Mouse (Mus musculus) kidney, embryonic 16.5 days (tissue): Measurements from ENCODE around the gene F10. TPM values are rescaled to one million over a fixed set of nuclear protein-coding genes. Genes with fewer than 3 reads are reported as not detected.

Experiments used
- ATAC-seq: fragments of 200-750 bp; cut with Nextera tagmentation; 2 replicates; pipeline ENCODE4 v1.8.0; 2017; ENCODE audit warnings: moderate TSS enrichment; ENCODE audit not compliant: low FRiP score, low TSS enrichment
- H3K27ac ChIP-seq: fragments of 300-500 bp; sonication (generic); 2 replicates; pipeline ENCODE4 v1.5.1; 2014; ENCODE audit warnings: low read length
- H3K27me3 ChIP-seq: fragments of 300-500 bp; sonication (generic); 2 replicates; pipeline ENCODE4 v1.6.1; 2014; ENCODE audit warnings: low read length, control low read depth, mixed read lengths; ENCODE audit not compliant: insufficient read depth
- H3K36me3 ChIP-seq: fragments of 300-500 bp; sonication (generic); 2 replicates; pipeline ENCODE4 v1.6.1; 2014; ENCODE audit warnings: low read length, control low read depth, mixed read lengths; ENCODE audit not compliant: insufficient read depth
- H3K4me1 ChIP-seq: fragments of 300-500 bp; sonication (generic); 2 replicates; pipeline ENCODE4 v1.6.1; 2014; ENCODE audit warnings: low read length, control low read depth, mixed read lengths; ENCODE audit not compliant: insufficient read depth
- H3K4me2 ChIP-seq: fragments of 300-500 bp; sonication (generic); replicated peaks from 2 replicates; pipeline ENCODE4 v1.6.1; 2014; ENCODE audit warnings: low read depth, low read length
- H3K4me3 ChIP-seq: fragments of 300-500 bp; sonication (generic); 2 replicates; pipeline ENCODE4 v1.5.1; 2014; ENCODE audit warnings: mild to moderate bottlenecking, low read length
- H3K9ac ChIP-seq: fragments of 300-500 bp; sonication (generic); replicated peaks from 2 replicates; pipeline ENCODE4 v1.6.1; 2014; ENCODE audit warnings: low read length
- H3K9me3 ChIP-seq: fragments of 300-500 bp; sonication (generic); 2 replicates; pipeline ENCODE4 v1.6.1; 2016; ENCODE audit warnings: low read length, control low read depth
- WGBS: fragments of 180-500 bp; shearing (Covaris S2); extraction: QIAGEN DNeasy Blood & Tissue Kit; methylation state at CpG from one replicate; pipeline ENCODE4 v1.1.7; 2014; 5-methylcytosine and 5-hydroxymethylcytosine counted together
- polyA plus RNA-seq: library from polyadenylated mRNA; unstranded; fragments of >200 nt; fragmentation: Nextera tagmentation; extraction: Ambion mirVana; gene quantifications from 2 replicates; pipeline ENCODE4 v1.2.1, GENCODE M21; 2015

F10 gene
- polyA plus RNA-seq, 1 experiment from 2014 or later = 4.0 TPM

DNA sequence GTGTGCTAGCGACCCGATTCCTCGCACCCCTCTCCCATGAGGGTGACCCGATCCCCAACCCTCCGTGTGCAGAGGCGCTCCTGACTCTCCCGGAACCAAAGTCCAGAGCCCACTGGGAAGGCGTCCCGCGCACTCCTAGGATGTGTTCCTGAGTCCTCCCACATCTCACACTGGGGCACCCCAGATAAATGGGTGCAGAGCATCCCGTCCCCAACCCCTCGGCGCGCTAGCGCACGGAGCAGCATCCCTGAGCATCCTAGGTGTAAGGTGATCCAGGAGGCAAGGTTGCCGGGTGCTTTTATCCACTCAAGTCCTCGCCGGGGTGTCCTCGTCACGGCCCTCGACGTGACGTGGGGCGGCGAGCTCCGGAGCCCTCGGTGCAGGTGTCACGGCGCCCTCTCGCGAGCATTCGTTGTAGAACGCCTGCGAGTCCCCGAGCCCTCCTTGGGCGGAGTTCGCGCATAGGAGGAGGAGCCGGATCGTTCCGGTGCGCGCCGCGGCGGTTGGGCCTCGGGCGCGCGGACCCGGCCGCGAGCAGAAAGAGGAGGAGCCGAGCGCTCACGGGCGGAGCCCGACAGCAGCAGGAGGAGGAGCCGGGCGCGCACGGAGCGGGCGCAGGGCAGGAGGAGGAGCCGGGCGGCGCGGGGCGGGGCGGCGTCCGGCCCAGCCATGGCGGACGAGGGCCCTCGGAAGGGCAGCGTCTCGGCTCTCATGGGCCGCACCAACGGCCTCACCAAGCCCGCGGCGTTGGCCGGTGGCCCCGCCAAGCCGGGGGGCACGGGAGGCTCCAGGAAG, 68.2 kb downstream of the F10 start, which contains the start of the genes Pcid2 and Cul4a:
Gene Pcid2, minus strand, starts transcription at position 373 of the 795 bp plus-strand sequence.
Gene Cul4a, plus strand, starts transcription at position 535 of the 795 bp plus-strand sequence.
- no peaks in the 10 kb centered on the region for H3K9me3 ChIP-seq
- under 1% methylated on average over 74 of the region's 87 CpGs for WGBS
- H3K4me1 ChIP-seq = peaks cover 30% of the 10 kb centered on the region
- H3K27me3 ChIP-seq = no peaks in the 10 kb centered on the region
- peak; percentile 96 for ATAC-seq
- H3K4me2 ChIP-seq = peak within 1 kb of the TSS; percentile 95
- peak within 1 kb of the TSS; percentile 97 for H3K9ac ChIP-seq
- H3K36me3 ChIP-seq = peaks cover 6% of the 10 kb centered on the region
- H3K27ac ChIP-seq = peak within 1 kb of the TSS; percentile 92
- H3K4me3 ChIP-seq = peak within 1 kb of the TSS; percentile 76

DNA sequence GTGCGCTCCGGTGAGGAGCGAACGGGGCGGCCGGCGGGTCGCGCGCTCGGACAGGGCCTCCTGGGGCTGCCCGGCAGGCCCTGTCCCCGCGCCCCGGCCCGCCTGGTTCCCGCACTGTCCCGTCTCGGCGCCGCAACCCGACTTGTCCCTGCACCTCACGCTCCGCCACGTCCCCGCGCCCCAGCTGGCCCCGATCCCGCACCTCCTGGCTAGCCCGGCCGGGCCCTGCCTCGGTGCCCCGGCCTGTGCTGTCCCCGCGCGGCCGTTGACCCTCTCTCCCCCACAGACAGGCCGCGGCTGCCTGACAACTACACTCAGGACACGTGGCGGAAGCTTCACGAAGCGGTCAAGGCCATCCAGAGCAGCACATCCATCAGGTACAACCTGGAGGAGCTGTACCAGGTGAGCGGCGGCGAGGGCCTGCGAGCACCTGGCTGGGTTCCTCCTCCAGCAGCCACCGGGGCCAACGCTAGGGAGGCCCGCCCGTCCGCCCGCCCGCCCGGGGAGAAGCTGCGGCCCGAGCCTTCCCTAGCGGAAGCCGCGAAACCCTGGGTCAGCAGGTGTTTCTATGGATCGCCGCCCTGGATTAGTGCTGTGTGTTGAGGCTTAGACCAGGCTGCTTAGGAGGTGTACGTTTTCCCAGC, 68.9 kb downstream of the F10 start:
- Histone ChIP-seq H3K4me1 (peaks cover 30% of the 10 kb centered on the region), H3K27me3 (no peaks in the 10 kb centered on the region), H3K4me2 (peak overlapping the region; percentile 93), H3K9ac (peak overlapping the region; percentile 97), H3K4me3 (peak overlapping the region; percentile 76), H3K27ac (peak overlapping the region; percentile 85), H3K36me3 (peaks cover 6% of the 10 kb centered on the region), H3K9me3 (no peaks in the 10 kb centered on the region)
- peak; percentile 80 for ATAC-seq
- WGBS = under 1% methylated on average over 52 of the region's 63 CpGs

Other genes with a start within 250 kb of the F10 start
- 21.5 and 24.1 TPM in 2 replicates for gene Mcf2l, start 163.5 kb upstream of the F10 start, polyA plus RNA-seq
- gene F7, start 11.3 kb upstream of the F10 start, polyA plus RNA-seq = 0.15 and 0.19 TPM in 2 replicates
- 1.8 and 1.9 TPM in 2 replicates for gene Proz, start 23.6 kb downstream of the F10 start, polyA plus RNA-seq
- 46.5 and 49.9 TPM in 2 replicates for gene Pcid2, start 68.2 kb downstream of the F10 start, polyA plus RNA-seq
- gene Cul4a, start 68.3 kb downstream of the F10 start, polyA plus RNA-seq = 109 and 113 TPM in 2 replicates
- gene Lamp1, start 121.9 kb downstream of the F10 start, polyA plus RNA-seq = 308 and 374 TPM in 2 replicates
- 22.5 and 23.6 TPM in 2 replicates for gene Grtp1, start 163.3 kb downstream of the F10 start, polyA plus RNA-seq
- gene Adprhl1, start 216.9 kb downstream of the F10 start, polyA plus RNA-seq = 0.16 and 0.46 TPM in 2 replicates